Mouse (Mus musculus): ENCODE results near the gene Stk39.
"Not testable (repeated sequence)": the region's sequence is repeated elsewhere in the genome, so short reads cannot be mapped to it uniquely, and the experiment has no call there.

Gene Stk39

GRCm38 (mm10) chr2:68284391-68284790 lies 187.7 kb downstream of the Stk39 start:
- no peak for DNase-seq (ENCODE audit: low spot score)

GRCm38 (mm10) chr2:68283021-68283548 lies 189.0 kb downstream of the Stk39 start:
- no peak for DNase-seq (ENCODE audit: low spot score)

GRCm38 (mm10) chr2:68281575-68281974 lies 190.5 kb downstream of the Stk39 start:
- DNase-seq (ENCODE audit: low spot score): peak; percentile 56

GRCm38 (mm10) chr2:68271301-68271700 lies 200.8 kb downstream of the Stk39 start:
- no peak for DNase-seq (ENCODE audit: low spot score)

- no peak for DNase-seq (ENCODE audit: low spot score)
These were observed 201.2 kb downstream of the Stk39 start for GRCm38 (mm10) chr2:68270836-68271235.

- no peak for DNase-seq (ENCODE audit: low spot score)
These were observed 202.4 kb downstream of the Stk39 start for GRCm38 (mm10) chr2:68269646-68270045.

GRCm38 (mm10) chr2:68264826-68265225 lies 207.2 kb downstream of the Stk39 start:
- no peak for DNase-seq (ENCODE audit: low spot score)

- no peak for DNase-seq (ENCODE audit: low spot score)
These were observed 211.2 kb downstream of the Stk39 start for GRCm38 (mm10) chr2:68260911-68261310.

- no peak for DNase-seq (ENCODE audit: low spot score)
These were observed 214.5 kb downstream of the Stk39 start for GRCm38 (mm10) chr2:68257571-68257970.

GRCm38 (mm10) chr2:68256472-68256871 lies 215.6 kb downstream of the Stk39 start:
- no peak for DNase-seq (ENCODE audit: low spot score)

GRCm38 (mm10) chr2:68254756-68255155 lies 217.3 kb downstream of the Stk39 start:
- DNase-seq (ENCODE audit: low spot score): no peak

GRCm38 (mm10) chr2:68253222-68253621 lies 218.8 kb downstream of the Stk39 start:
- no peak for DNase-seq (ENCODE audit: low spot score)

- no peak for DNase-seq (ENCODE audit: low spot score)
These were observed 219.9 kb downstream of the Stk39 start for GRCm38 (mm10) chr2:68252048-68252758.

- DNase-seq (ENCODE audit: low spot score): no peak
These were observed 221.2 kb downstream of the Stk39 start for GRCm38 (mm10) chr2:68250897-68251296.

- no peak for DNase-seq (ENCODE audit: low spot score)
These were observed 222.1 kb downstream of the Stk39 start for GRCm38 (mm10) chr2:68249855-68250424.

GRCm38 (mm10) chr2:68246284-68246683 lies 225.8 kb downstream of the Stk39 start:
- no peak for DNase-seq (ENCODE audit: low spot score)

GRCm38 (mm10) chr2:68244556-68244955 lies 227.5 kb downstream of the Stk39 start:
- DNase-seq (ENCODE audit: low spot score): no peak

- DNase-seq (ENCODE audit: low spot score): no peak
These were observed 228.1 kb downstream of the Stk39 start for GRCm38 (mm10) chr2:68243879-68244553.

GRCm38 (mm10) chr2:68243273-68243672 lies 228.8 kb downstream of the Stk39 start:
- DNase-seq (ENCODE audit: low spot score): no peak

- no peak for DNase-seq (ENCODE audit: low spot score)
These were observed 230.0 kb downstream of the Stk39 start for GRCm38 (mm10) chr2:68242069-68242468.

- DNase-seq (ENCODE audit: low spot score): no peak
These were observed 230.4 kb downstream of the Stk39 start for GRCm38 (mm10) chr2:68241640-68242039.

- not testable (repeated sequence) for DNase-seq (ENCODE audit: low spot score)
These were observed 232.7 kb downstream of the Stk39 start for GRCm38 (mm10) chr2:68239415-68239814.

GRCm38 (mm10) chr2:68232929-68233328 lies 239.1 kb downstream of the Stk39 start:
- no peak for DNase-seq (ENCODE audit: low spot score)
